Mouse (Mus musculus) kidney, adult 11 months (tissue): ENCODE data around the gene Mtmr12.

Experiments
- DNase-seq: peaks from one replicate; pipeline ENCODE4 v3.0.0; 2022

Gene Mtmr12

GRCm38 (mm10) chr15:12322676-12323402 is 118.0 kb downstream of the Mtmr12 start:
- DNase-seq: no peak
